Mouse (Mus musculus) liver, adult 2 months (tissue): ENCODE results near the gene Tcf20.

Source experiments
- CTCF ChIP-seq: fragments of 200-500 bp; IDR thresholded peaks from 2 replicates; pipeline ENCODE4 v1.5.1; 2011; ENCODE audit warnings: low read depth, low read length, control low read depth
- POLR2A ChIP-seq: fragments of 200-500 bp; IDR thresholded peaks from 2 replicates; pipeline ENCODE4 v1.6.1; 2011; ENCODE audit warnings: low read length, control low read depth; ENCODE audit not compliant: insufficient read depth; ENCODE audit errors: extremely low read depth

- TF ChIP-seq CTCF, result no peak
- no peak for TF ChIP-seq POLR2A
These were observed 8.8 kb upstream of the Tcf20 start for GRCm38 (mm10) chr15:82996431-82996830.
